Mouse (Mus musculus) kidney, postnatal 0 days (tissue): ENCODE measurements around the gene Man2a1. TPM values are rescaled to one million over a fixed set of nuclear protein-coding genes. Genes with fewer than 3 reads are reported as not detected.

Experiments used
- ATAC-seq: fragments of 200-750 bp; cut with Nextera tagmentation; replicated peaks from 2 replicates; pipeline ENCODE4 v1.8.0; 2017; ENCODE audit warnings: low read depth, moderate number of reproducible peaks, moderate TSS enrichment, moderate library complexity; ENCODE audit not compliant: low FRiP score
- DNase-seq: peaks from one replicate; pipeline ENCODE4 v3.0.0-alpha.2; 2016; ENCODE audit warnings: low spot score
- H3K27ac ChIP-seq: fragments of 300-500 bp; sonication (generic); 2 replicates; pipeline ENCODE4 v1.5.1; 2014; ENCODE audit warnings: mild to moderate bottlenecking
- H3K27me3 ChIP-seq: fragments of 300-500 bp; sonication (generic); 2 replicates; pipeline ENCODE4 v1.6.1; 2014; ENCODE audit warnings: low read length, mixed read lengths; ENCODE audit not compliant: insufficient read depth
- H3K36me3 ChIP-seq: fragments of 300-500 bp; sonication (generic); 2 replicates; pipeline ENCODE4 v1.6.1; 2014; ENCODE audit warnings: low read length, mixed read lengths; ENCODE audit not compliant: insufficient read depth
- H3K4me1 ChIP-seq: fragments of 300-500 bp; sonication (generic); replicated peaks from 2 replicates; pipeline ENCODE4 v1.6.1; 2014; ENCODE audit warnings: antibody characterized with exemption, low read length, mixed read lengths; ENCODE audit not compliant: insufficient read depth
- H3K4me2 ChIP-seq: fragments of 300-500 bp; sonication (generic); 2 replicates; pipeline ENCODE4 v1.6.1; 2014; ENCODE audit warnings: mild to moderate bottlenecking, low read length, moderate library complexity, mixed read lengths
- H3K4me3 ChIP-seq: fragments of 300-500 bp; sonication (generic); replicated peaks from 2 replicates; pipeline ENCODE4 v1.5.1; 2014; ENCODE audit warnings: low read depth, low read length
- H3K9ac ChIP-seq: fragments of 300-500 bp; sonication (generic); 2 replicates; pipeline ENCODE4 v1.6.1; 2014; ENCODE audit warnings: low read depth, low read length
- H3K9me3 ChIP-seq: fragments of 300-500 bp; sonication (generic); replicated peaks from 2 replicates; pipeline ENCODE4 v1.6.1; 2016; ENCODE audit warnings: low read length, inconsistent platforms, mixed read lengths
- CTCF ChIP-seq: IDR thresholded peaks from 2 replicates; pipeline ENCODE4 v1.5.1; 2016; ENCODE audit warnings: antibody characterized with exemption, low read depth, mild to moderate bottlenecking, moderate library complexity
- WGBS: fragments of 180-500 bp; shearing (Covaris S2); extraction: QIAGEN DNeasy Blood & Tissue Kit; methylation state at CpG from one replicate; pipeline ENCODE4 v1.1.7; 2014; 5-methylcytosine and 5-hydroxymethylcytosine counted together
- polyA plus RNA-seq: library from polyadenylated mRNA; unstranded; fragments of >200 nt; fragmentation: Nextera tagmentation; extraction: Ambion mirVana; gene quantifications from 2 replicates; pipeline ENCODE4 v1.2.1, GENCODE M21; 2015

The Man2a1 gene
- polyA plus RNA-seq, 1 experiment from 2014 or later = 9.9 TPM

DNA sequence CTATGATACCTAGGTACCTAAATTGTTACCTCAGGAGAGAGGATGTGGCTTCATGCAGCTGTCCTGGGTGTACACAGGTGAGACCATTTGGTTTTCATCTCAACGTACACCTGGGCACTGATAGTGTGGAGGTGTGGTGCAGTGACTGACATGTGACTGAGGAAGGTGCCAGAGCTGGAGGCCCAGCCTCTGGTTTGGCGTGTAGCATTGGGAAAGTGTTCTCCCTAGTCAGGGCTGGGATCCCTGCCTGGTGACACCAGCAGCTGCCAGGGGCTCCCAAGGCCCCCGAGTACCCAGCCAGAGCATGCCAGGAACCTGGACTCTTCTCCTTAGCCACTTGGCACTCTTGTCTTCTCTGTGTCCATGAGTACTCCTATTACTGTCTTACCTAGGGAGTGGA lies 14.3 kb downstream of the Man2a1 start:
- Histone ChIP-seq H3K4me2 (no peak overlapping the region), H3K4me3 (no peak overlapping the region), H3K9me3 (no peaks in the 10 kb centered on the region), H3K9ac (no peak overlapping the region), H3K4me1 (peaks cover 7% of the 10 kb centered on the region), H3K27me3 (no peaks in the 10 kb centered on the region), H3K27ac (no peak overlapping the region), H3K36me3 (no peaks in the 10 kb centered on the region)
- 78% methylated on average over 3 of the region's 3 CpGs for WGBS
- no peak for TF ChIP-seq CTCF
- DNase-seq = no peak
- no peak for ATAC-seq

DNA sequence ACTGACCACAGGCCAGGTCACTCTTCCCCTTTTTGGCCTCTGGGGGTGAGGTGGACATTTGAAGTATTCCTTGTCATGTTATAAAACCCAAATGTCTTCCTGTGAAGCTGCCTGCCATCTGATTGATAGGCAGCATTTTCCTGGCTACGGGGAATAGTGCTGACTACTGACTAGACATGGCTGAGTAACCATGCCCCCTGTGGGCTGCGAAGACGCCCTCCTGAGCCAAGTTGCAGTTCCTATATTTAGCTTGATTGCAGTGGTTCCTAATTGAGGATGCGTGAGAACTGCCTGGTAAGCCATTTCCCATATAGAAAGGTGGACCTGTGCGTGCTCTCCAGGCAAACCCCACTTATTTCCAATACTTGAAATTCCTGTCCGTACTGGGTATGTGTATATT lies 14.9 kb downstream of the Man2a1 start:
- H3K36me3 ChIP-seq = no peaks in the 10 kb centered on the region
- DNase-seq (no peak), ATAC-seq (no peak)
- H3K4me3 ChIP-seq = no peak overlapping the region
- H3K9me3 ChIP-seq = no peaks in the 10 kb centered on the region
- H3K9ac ChIP-seq = no peak overlapping the region
- no peaks in the 10 kb centered on the region for H3K27me3 ChIP-seq
- 56% methylated on average over 6 of the region's 6 CpGs for WGBS
- no peak overlapping the region for H3K27ac ChIP-seq
- no peak overlapping the region for H3K4me2 ChIP-seq
- no peak for TF ChIP-seq CTCF
- H3K4me1 ChIP-seq = peaks cover 7% of the 10 kb centered on the region

DNA sequence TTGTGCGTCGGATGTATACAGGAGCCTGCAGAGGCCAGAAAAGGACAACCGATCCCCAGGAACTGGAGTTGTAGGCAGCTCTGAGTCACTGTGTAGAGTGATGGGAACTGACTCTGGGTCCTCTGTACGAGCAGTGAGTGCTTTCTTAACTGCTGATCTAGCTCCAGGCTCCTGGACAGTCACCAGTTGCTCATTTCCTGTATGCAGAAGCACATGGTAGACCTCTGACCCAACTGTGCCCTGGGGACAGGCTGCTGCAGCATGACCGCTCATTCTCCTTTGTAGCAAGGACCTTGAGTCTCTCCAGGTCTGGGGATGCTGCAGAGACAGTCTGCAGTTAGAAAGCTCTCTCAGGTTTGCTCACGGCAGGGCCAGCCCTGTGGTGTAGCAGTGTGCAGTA lies 15.7 kb downstream of the Man2a1 start:
- Histone ChIP-seq H3K4me1 (peaks cover 7% of the 10 kb centered on the region), H3K4me2 (no peak overlapping the region), H3K4me3 (no peak overlapping the region), H3K9ac (no peak overlapping the region), H3K9me3 (no peaks in the 10 kb centered on the region), H3K27ac (no peak overlapping the region), H3K27me3 (no peaks in the 10 kb centered on the region), H3K36me3 (no peaks in the 10 kb centered on the region)
- no peak for TF ChIP-seq CTCF
- ATAC-seq (no peak; the same call in 1 of the 2 replicates), DNase-seq (no peak)
- 76% methylated on average over 6 of the region's 6 CpGs for WGBS

DNA sequence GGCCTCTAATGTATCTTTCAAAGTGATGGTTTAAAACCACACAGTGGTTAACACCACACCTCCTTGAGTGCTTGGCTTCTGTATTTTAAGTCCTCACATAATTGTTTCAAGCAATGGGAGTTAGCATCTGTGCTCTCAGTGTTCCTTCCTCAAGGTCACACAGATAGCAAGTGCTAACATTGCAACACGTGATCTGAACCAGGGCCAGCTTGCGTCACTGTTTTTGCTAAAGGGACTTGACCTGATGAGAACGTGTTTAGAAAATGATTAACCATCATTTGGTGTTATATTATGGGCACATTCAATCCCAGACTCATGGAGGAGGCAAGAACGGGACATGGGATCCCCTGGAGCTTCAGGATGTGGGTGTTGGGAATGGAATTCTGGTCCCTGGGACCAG lies 17.3 kb downstream of the Man2a1 start:
- WGBS = 69% methylated on average over 4 of the region's 4 CpGs
- peak; percentile 58; the same call in 1 of the 2 replicates for ATAC-seq
- Histone ChIP-seq H3K27me3 (no peaks in the 10 kb centered on the region), H3K4me1 (peaks cover 7% of the 10 kb centered on the region), H3K9me3 (no peaks in the 10 kb centered on the region), H3K27ac (0 out of 2 replicates have a peak overlapping the region, but pooled peaks have one; percentile 15), H3K4me3 (no peak overlapping the region), H3K4me2 (no peak overlapping the region), H3K9ac (no peak overlapping the region), H3K36me3 (no peaks in the 10 kb centered on the region)
- TF ChIP-seq CTCF = no peak
- DNase-seq = peak; percentile 43

DNA sequence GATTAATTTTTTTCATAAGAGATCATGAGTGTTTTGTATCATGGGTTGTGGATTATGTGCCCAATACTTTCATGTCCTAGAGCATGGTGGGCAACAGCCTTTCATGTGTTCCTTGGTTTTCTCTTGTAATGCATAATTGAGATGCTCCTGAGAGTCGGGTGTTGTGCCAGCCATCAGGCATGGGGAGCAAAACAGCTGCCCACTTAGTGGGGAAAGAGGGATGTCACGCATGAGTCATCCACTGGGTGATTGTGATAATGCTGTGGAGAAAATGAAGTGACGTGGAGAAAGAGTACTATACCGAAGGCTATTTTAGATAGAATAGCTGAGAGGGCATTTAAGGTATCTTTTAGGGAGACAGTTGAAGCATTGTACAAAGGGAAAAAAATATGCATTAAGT lies 18.5 kb downstream of the Man2a1 start:
- Histone ChIP-seq H3K36me3 (no peaks in the 10 kb centered on the region), H3K4me3 (no peak overlapping the region), H3K4me1 (peaks cover 7% of the 10 kb centered on the region), H3K4me2 (no peak overlapping the region), H3K9me3 (no peaks in the 10 kb centered on the region), H3K9ac (no peak overlapping the region), H3K27me3 (no peaks in the 10 kb centered on the region), H3K27ac (no peak overlapping the region)
- DNase-seq (no peak), ATAC-seq (no peak)
- WGBS = 80% methylated on average over 4 of the region's 4 CpGs
- no peak for TF ChIP-seq CTCF

DNA sequence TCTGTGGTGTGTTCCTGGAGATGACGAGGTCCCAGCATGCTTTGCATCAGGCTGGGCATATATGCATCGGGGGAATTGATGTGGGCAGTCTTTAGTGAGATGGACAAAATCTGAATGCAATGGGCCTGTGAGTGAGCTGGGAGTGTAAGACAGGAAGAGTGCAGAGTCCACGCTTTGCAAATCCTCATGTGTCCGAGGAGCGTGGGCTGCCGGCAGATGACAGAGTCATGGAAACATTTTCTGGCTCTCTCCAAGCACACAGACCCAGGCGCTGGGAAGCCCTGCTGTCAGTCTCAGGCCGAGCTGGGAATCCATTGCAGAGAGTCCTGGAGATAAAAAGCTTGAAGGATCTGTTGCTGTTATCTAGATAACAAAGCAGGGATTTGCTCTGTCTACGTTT lies 19.6 kb downstream of the Man2a1 start:
- peaks cover 7% of the 10 kb centered on the region for H3K4me1 ChIP-seq
- H3K9ac ChIP-seq = no peak overlapping the region
- H3K9me3 ChIP-seq = no peaks in the 10 kb centered on the region
- no peak for ATAC-seq
- 75% methylated on average over 9 of the region's 9 CpGs for WGBS
- TF ChIP-seq CTCF = no peak
- H3K36me3 ChIP-seq = no peaks in the 10 kb centered on the region
- no peak for DNase-seq
- H3K27ac ChIP-seq = no peak overlapping the region
- no peak overlapping the region for H3K4me3 ChIP-seq
- H3K27me3 ChIP-seq = no peaks in the 10 kb centered on the region
- no peak overlapping the region for H3K4me2 ChIP-seq

DNA sequence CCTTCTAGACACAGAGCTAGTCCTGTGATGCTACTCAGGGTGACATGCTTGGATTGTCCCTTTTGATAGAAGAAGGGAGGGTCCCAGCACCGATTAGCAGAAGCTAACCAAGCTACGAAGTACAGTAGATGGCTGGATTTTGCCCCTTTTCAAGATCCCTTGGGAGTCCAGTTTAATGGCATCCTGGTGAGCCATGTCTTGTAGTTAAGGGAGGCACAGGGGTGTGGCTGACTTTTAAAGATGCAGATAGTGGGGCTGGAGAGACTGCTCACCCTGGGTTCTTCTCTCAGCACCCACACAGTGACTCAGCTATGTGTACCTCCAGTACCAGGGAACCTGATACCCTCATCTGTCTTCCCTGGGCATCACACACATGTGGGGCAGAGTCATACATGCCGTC lies 20.1 kb downstream of the Man2a1 start:
- H3K9ac ChIP-seq = no peak overlapping the region
- no peak overlapping the region for H3K27ac ChIP-seq
- no peaks in the 10 kb centered on the region for H3K27me3 ChIP-seq
- ATAC-seq (no peak), DNase-seq (no peak)
- no peak for TF ChIP-seq CTCF
- peaks cover 5% of the 10 kb centered on the region; the same call in 1 of the 2 replicates for H3K36me3 ChIP-seq
- no peak overlapping the region for H3K4me2 ChIP-seq
- H3K9me3 ChIP-seq = no peaks in the 10 kb centered on the region
- H3K4me1 ChIP-seq = peaks cover 7% of the 10 kb centered on the region
- no peak overlapping the region for H3K4me3 ChIP-seq
- WGBS = 79% methylated on average over 3 of the region's 3 CpGs
